Mouse (Mus musculus) E14TG2a.4 (cell line): ENCODE measurements around the gene Kif11.

Experiments
- H3K27me3 ChIP-seq: 2 replicates; pipeline ENCODE4 v1.6.1; 2014; ENCODE audit warnings: low read length, control low read depth; ENCODE audit not compliant: insufficient read depth
- H3K36me3 ChIP-seq: 2 replicates; pipeline ENCODE4 v1.6.1; 2014; ENCODE audit warnings: low read length, control low read depth; ENCODE audit not compliant: insufficient read depth
- H3K4me1 ChIP-seq: replicated peaks from 2 replicates; pipeline ENCODE4 v1.6.1; 2014; ENCODE audit warnings: low read depth, low read length, control low read depth
- H3K4me3 ChIP-seq: replicated peaks from 2 replicates; pipeline ENCODE4 v1.5.1; 2014; ENCODE audit warnings: mild to moderate bottlenecking, low read length
- H3K9me3 ChIP-seq: 2 replicates; pipeline ENCODE4 v1.6.1; 2014; ENCODE audit warnings: low read length, control low read depth
- CTCF ChIP-seq: conservative IDR thresholded peaks from 2 replicates; pipeline ENCODE4 v1.5.1; 2014; ENCODE audit warnings: low read length
- NANOG ChIP-seq: IDR thresholded peaks from 2 replicates; pipeline ENCODE4 v1.6.1; 2014; ENCODE audit warnings: borderline replicate concordance, low read length, mixed read lengths
- POU5F1 ChIP-seq: IDR thresholded peaks from 2 replicates; pipeline ENCODE4 v1.6.1; 2014; ENCODE audit warnings: low read length, borderline replicate concordance

Kif11 gene

GRCm38 (mm10) chr19:37442524-37443286 is 66.5 kb downstream of the Kif11 start:
- Histone ChIP-seq H3K9me3 (peaks cover 8% of the 10 kb centered on the region), H3K27me3 (no peaks in the 10 kb centered on the region), H3K4me1 (peaks cover 5% of the 10 kb centered on the region; the same call in 1 of the 2 replicates), H3K36me3 (peaks cover 18% of the 10 kb centered on the region), H3K4me3 (no peak overlapping the region)
- TF ChIP-seq POU5F1 (no peak), CTCF (no peak), NANOG (no peak)

- Histone ChIP-seq H3K4me3 (no peak overlapping the region), H3K27me3 (no peaks in the 10 kb centered on the region), H3K9me3 (peaks cover 18% of the 10 kb centered on the region), H3K36me3 (peaks cover 11% of the 10 kb centered on the region), H3K4me1 (no peaks in the 10 kb centered on the region)
- TF ChIP-seq NANOG = no peak
- TF ChIP-seq POU5F1 = no peak
- TF ChIP-seq CTCF = no peak
Observed at GRCm38 (mm10) chr19:37443631-37444140, 67.5 kb downstream of the Kif11 start.

- H3K4me3 ChIP-seq = no peak overlapping the region
- peaks cover 38% of the 10 kb centered on the region for H3K9me3 ChIP-seq
- H3K4me1 ChIP-seq = no peaks in the 10 kb centered on the region
- no peaks in the 10 kb centered on the region for H3K36me3 ChIP-seq
- H3K27me3 ChIP-seq = no peaks in the 10 kb centered on the region
- TF ChIP-seq NANOG (no peak), POU5F1 (no peak), CTCF (no peak)
Observed at GRCm38 (mm10) chr19:37448212-37448611, 72.0 kb downstream of the Kif11 start.

GRCm38 (mm10) chr19:37449246-37449645 is 73.0 kb downstream of the Kif11 start:
- Histone ChIP-seq H3K36me3 (no peaks in the 10 kb centered on the region), H3K27me3 (no peaks in the 10 kb centered on the region), H3K9me3 (peaks cover 38% of the 10 kb centered on the region), H3K4me3 (no peak overlapping the region), H3K4me1 (no peaks in the 10 kb centered on the region)
- no peak for TF ChIP-seq NANOG
- no peak for TF ChIP-seq CTCF
- no peak for TF ChIP-seq POU5F1

GRCm38 (mm10) chr19:37455528-37455927 is 79.3 kb downstream of the Kif11 start:
- no peaks in the 10 kb centered on the region for H3K36me3 ChIP-seq
- H3K4me3 ChIP-seq = no peak overlapping the region
- H3K4me1 ChIP-seq = no peaks in the 10 kb centered on the region
- TF ChIP-seq POU5F1 (no peak), CTCF (no peak), NANOG (no peak)
- no peaks in the 10 kb centered on the region for H3K27me3 ChIP-seq
- peaks cover 11% of the 10 kb centered on the region for H3K9me3 ChIP-seq

GRCm38 (mm10) chr19:37455961-37456360 is 79.8 kb downstream of the Kif11 start:
- Histone ChIP-seq H3K27me3 (no peaks in the 10 kb centered on the region), H3K9me3 (peaks cover 13% of the 10 kb centered on the region), H3K4me3 (no peak overlapping the region), H3K36me3 (no peaks in the 10 kb centered on the region), H3K4me1 (no peaks in the 10 kb centered on the region)
- TF ChIP-seq POU5F1 (no peak), CTCF (no peak), NANOG (no peak)

GRCm38 (mm10) chr19:37458013-37458412 is 81.8 kb downstream of the Kif11 start:
- Histone ChIP-seq H3K36me3 (no peaks in the 10 kb centered on the region), H3K4me3 (no peak overlapping the region), H3K9me3 (peaks cover 17% of the 10 kb centered on the region), H3K27me3 (no peaks in the 10 kb centered on the region), H3K4me1 (no peaks in the 10 kb centered on the region)
- no peak for TF ChIP-seq CTCF
- no peak for TF ChIP-seq NANOG
- TF ChIP-seq POU5F1 = no peak

GRCm38 (mm10) chr19:37466403-37466802 is 90.2 kb downstream of the Kif11 start:
- H3K36me3 ChIP-seq = no peaks in the 10 kb centered on the region
- no peaks in the 10 kb centered on the region for H3K27me3 ChIP-seq
- no peak overlapping the region for H3K4me3 ChIP-seq
- 0 out of 2 replicates have a peak, but pooled peaks cover 3% of the 10 kb centered on the region for H3K9me3 ChIP-seq
- TF ChIP-seq POU5F1 (no peak), NANOG (no peak), CTCF (no peak)
- H3K4me1 ChIP-seq = peaks cover 14% of the 10 kb centered on the region
